Mouse (Mus musculus) liver, adult 2 months (tissue): ENCODE data around the gene G6pc3.

Experiments used
- CTCF ChIP-seq: fragments of 200-500 bp; IDR thresholded peaks from 2 replicates; pipeline ENCODE4 v1.5.1; 2011; ENCODE audit warnings: low read depth, low read length, control low read depth
- POLR2A ChIP-seq: fragments of 200-500 bp; IDR thresholded peaks from 2 replicates; pipeline ENCODE4 v1.6.1; 2011; ENCODE audit warnings: low read length, control low read depth; ENCODE audit not compliant: insufficient read depth; ENCODE audit errors: extremely low read depth

- no peak for TF ChIP-seq POLR2A
- no peak for TF ChIP-seq CTCF
Observed at GRCm38 (mm10) chr11:102219994-102220346, 30.6 kb downstream of the G6pc3 start.
